13 mouse cellular contexts compared by ENCODE assay signal in genomic region chr2:131090852-131091251, GRCm38 (mm10). TPM values are rescaled to one million over a fixed set of nuclear protein-coding genes. Genes with fewer than 3 reads are reported as not detected.
DNase-seq lines count a peak whose midpoint lies in the region; ATAC-seq and TF ChIP-seq lines count a peak whose summit lies in the region.
"Had no signal": no experiment of that assay in that cellular context is flagged by ENCODE, and none has a peak within 500 bp of the region (broad histone marks: within the 10 kb centered on the region; RNA-seq: fewer than 3 reads in every experiment).

No protein-coding gene starts in this region.

- no peak overlapping the region for H3K9ac ChIP-seq in heart, embryonic 16.5 days (ENCODE audit: low read length)
- no peak overlapping the region for H3K9ac ChIP-seq in liver, postnatal 0 days (replicated peaks)
- H3K9ac ChIP-seq: embryonic facial prominence, embryonic 15.5 days; limb, embryonic 12.5 days had no signal

- TF ChIP-seq EP300 in liver, postnatal 0 days (IDR thresholded peaks at IDR 0.05; ENCODE audit: low read depth): peak; percentile 42; the same call in 1 of the 2 replicates

- no peak overlapping the region for H3K4me2 ChIP-seq in heart, embryonic 16.5 days (ENCODE audit: low read depth, low read length)
- H3K4me2 ChIP-seq in liver, postnatal 0 days (ENCODE audit: low read depth, low read length): no peak overlapping the region
- H3K4me2 ChIP-seq: embryonic facial prominence, embryonic 15.5 days; limb, embryonic 12.5 days had no signal

- no peaks in the 10 kb centered on the region for H3K9me3 ChIP-seq in heart, embryonic 16.5 days (replicated peaks; ENCODE audit: control insufficient read depth, low read length)
- H3K9me3 ChIP-seq in liver, postnatal 0 days (ENCODE audit: low read length): no peaks in the 10 kb centered on the region
- H3K9me3 ChIP-seq: embryonic facial prominence, embryonic 15.5 days; limb, embryonic 12.5 days had no signal

- peaks cover 1% of the 10 kb centered on the region for H3K4me1 ChIP-seq in heart, embryonic 16.5 days (ENCODE audit: control insufficient read depth, insufficient read depth, low read length)
- H3K4me1 ChIP-seq in liver, postnatal 0 days (ENCODE audit: insufficient read depth): peaks cover 25% of the 10 kb centered on the region
- no peaks in the 10 kb centered on the region for H3K4me1 ChIP-seq in cerebellum, adult 2 months (ENCODE audit: control insufficient read depth, insufficient read depth, low read length)
- H3K4me1 ChIP-seq: limb, embryonic 12.5 days had no signal

- H3K27me3 ChIP-seq in heart, embryonic 16.5 days (ENCODE audit: control insufficient read depth, insufficient read depth, low read length): no peaks in the 10 kb centered on the region
- H3K27me3 ChIP-seq in liver, postnatal 0 days (ENCODE audit: insufficient read depth, low read length): no peaks in the 10 kb centered on the region
- no peaks in the 10 kb centered on the region for H3K27me3 ChIP-seq in cerebellum, adult 2 months (ENCODE audit: control insufficient read depth, insufficient read depth, low read length)
- H3K27me3 ChIP-seq: embryonic facial prominence, embryonic 15.5 days; limb, embryonic 12.5 days had no signal

- no peaks in the 10 kb centered on the region for H3K36me3 ChIP-seq in heart, embryonic 16.5 days (ENCODE audit: control insufficient read depth, insufficient read depth)
- H3K36me3 ChIP-seq in liver, postnatal 0 days (replicated peaks; ENCODE audit: insufficient read depth, low read length): no peaks in the 10 kb centered on the region
- H3K36me3 ChIP-seq: embryonic facial prominence, embryonic 15.5 days; limb, embryonic 12.5 days had no signal

- TF ChIP-seq CTCF in liver, postnatal 0 days (IDR thresholded peaks at IDR 0.05; ENCODE audit: low read depth): no peak
- TF ChIP-seq CTCF in cerebellum, adult 2 months (IDR thresholded peaks at IDR 0.05; ENCODE audit: borderline replicate concordance, insufficient read depth, low read depth, low read length): no peak

- H3K4me3 ChIP-seq in heart, embryonic 16.5 days (ENCODE audit: low read length): no peak overlapping the region
- H3K4me3 ChIP-seq in liver, postnatal 0 days (ENCODE audit: low read depth, low read length): no peak overlapping the region
- no peak overlapping the region for H3K4me3 ChIP-seq in cerebellum, adult 2 months (replicated peaks; ENCODE audit: insufficient read depth, low read depth, low read length)
- H3K4me3 ChIP-seq: embryonic facial prominence, embryonic 15.5 days; limb, embryonic 12.5 days had no signal

- no peak for TF ChIP-seq POLR2A in cerebellum, adult 2 months (IDR thresholded peaks at IDR 0.05; ENCODE audit: borderline replicate concordance, insufficient read depth, low read length)

- no peak for ATAC-seq in heart, embryonic 16.5 days (replicated peaks; ENCODE audit: extremely low read depth, insufficient read depth, low FRiP score)
- ATAC-seq in liver, postnatal 0 days: peak; percentile 49
- no peak for ATAC-seq in CD4-positive, CD25-positive, alpha-beta regulatory T cell, adult 4 months
- ATAC-seq: inflammation-experienced regulatory T-cells, adult 6 months had no signal

- peak; percentile 99 for DNase-seq in heart, adult 11 months
- DNase-seq in heart, postnatal 4 days: no peak
- DNase-seq in adrenal gland, postnatal 36 days: peak; percentile 5 to 23
- no peak for DNase-seq in liver, postnatal 0 days
- DNase-seq in urinary bladder, adult 2 months (ENCODE audit: low spot score): no peak
- no peak for DNase-seq in cerebellum, adult 2 months
- DNase-seq: cerebellum, adult 11 months had no signal

- H3K27ac ChIP-seq in heart, embryonic 16.5 days (ENCODE audit: low read length): peak overlapping the region; percentile 35
- peak overlapping the region; percentile 48 for H3K27ac ChIP-seq in liver, postnatal 0 days (ENCODE audit: low read depth)
- no peak overlapping the region for H3K27ac ChIP-seq in cerebellum, adult 2 months (ENCODE audit: insufficient read depth, low read length)
- H3K27ac ChIP-seq: embryonic facial prominence, embryonic 15.5 days; limb, embryonic 12.5 days had no signal

- WGBS in heart, embryonic 16.5 days: 58% methylated on average over 3 of the region's 3 CpGs
- 57% methylated on average over 3 of the region's 3 CpGs for WGBS in liver, postnatal 0 days (ENCODE audit: insufficient replicate concordance)
- WGBS in cerebellum, adult 2 months: 79% methylated on average over 3 of the region's 3 CpGs

RNA-seq across cellular contexts. Expression of gene Siglec1, which starts 4.3 kb away (rescaled TPM):
- total RNA-seq in heart, postnatal 4 days (2021): under 1 TPM; 0.52 to 0.79 TPM
- total RNA-seq in adrenal gland, postnatal 36 days (2021): 1 to 10 TPM; 4.2 to 4.7 TPM
- polyA plus RNA-seq in heart, embryonic 16.5 days (2015; fragmentation: Nextera tagmentation; extraction: Ambion mirVana): 0.46 and 0.49 TPM in 2 replicates
- 1.9 and 2.0 TPM in 2 replicates for polyA plus RNA-seq in liver, postnatal 0 days (2015; fragmentation: Nextera tagmentation; extraction: Ambion mirVana)
- polyA plus RNA-seq in CD4-positive, CD25-positive, alpha-beta regulatory T cell, adult 4 months (2017; shearing (Covaris generic)): not detected
- polyA plus RNA-seq in urinary bladder, adult 2 months (2012; rRNA removed): 7.6 and 8.7 TPM in 2 replicates
- 0.07 and 0.17 TPM in 2 replicates for polyA plus RNA-seq in cerebellum, adult 2 months (2012; rRNA removed)
- polyA plus RNA-seq: inflammation-experienced regulatory T-cells, adult 6 months had no signal

RNA-seq across cellular contexts. Expression of gene Adam33, which starts 27.2 kb away (rescaled TPM):
- total RNA-seq in heart, postnatal 4 days (2021): 1 to 10 TPM; 2.4 to 3.2 TPM
- total RNA-seq in adrenal gland, postnatal 36 days (2021): 1 to 10 TPM; 2.4 to 3.8 TPM
- polyA plus RNA-seq in heart, embryonic 16.5 days (2015; fragmentation: Nextera tagmentation; extraction: Ambion mirVana): 16.9 and 17.3 TPM in 2 replicates
- 1.2 TPM in 2 replicates for polyA plus RNA-seq in liver, postnatal 0 days (2015; fragmentation: Nextera tagmentation; extraction: Ambion mirVana)
- polyA plus RNA-seq in CD4-positive, CD25-positive, alpha-beta regulatory T cell, adult 4 months (2017; shearing (Covaris generic)): 1 to 10 TPM in 1 of 2 experiments, under 1 TPM in 1; 0.95 to 1.9 TPM
- polyA plus RNA-seq in urinary bladder, adult 2 months (2012; rRNA removed): 256 and 287 TPM in 2 replicates
- polyA plus RNA-seq in cerebellum, adult 2 months (2012; rRNA removed): 1.5 and 3.6 TPM in 2 replicates

RNA-seq across cellular contexts. Expression of gene Hspa12b, which starts 36.2 kb away (rescaled TPM):
- total RNA-seq in heart, postnatal 4 days (2021): 10 to 100 TPM; 40.3 to 40.6 TPM
- 10 to 100 TPM in 1 of 2 experiments, 1 to 10 TPM in 1; 7.7 to 12.3 TPM for total RNA-seq in adrenal gland, postnatal 36 days (2021)
- 11.6 and 12.8 TPM in 2 replicates for polyA plus RNA-seq in heart, embryonic 16.5 days (2015; fragmentation: Nextera tagmentation; extraction: Ambion mirVana)
- 0.65 and 0.67 TPM in 2 replicates for polyA plus RNA-seq in liver, postnatal 0 days (2015; fragmentation: Nextera tagmentation; extraction: Ambion mirVana)
- not detected for polyA plus RNA-seq in CD4-positive, CD25-positive, alpha-beta regulatory T cell, adult 4 months (2017; shearing (Covaris generic))
- polyA plus RNA-seq in urinary bladder, adult 2 months (2012; rRNA removed): 33.1 and 34.8 TPM in 2 replicates
- 7.8 and 8.0 TPM in 2 replicates for polyA plus RNA-seq in cerebellum, adult 2 months (2012; rRNA removed)

RNA-seq across cellular contexts. Expression of gene Gm11037, which starts 42.4 kb away (rescaled TPM):
- total RNA-seq in heart, postnatal 4 days (2021): not detected
- total RNA-seq in adrenal gland, postnatal 36 days (2021): not detected
- polyA plus RNA-seq in heart, embryonic 16.5 days (2015; fragmentation: Nextera tagmentation; extraction: Ambion mirVana): not detected in 2 replicates
- polyA plus RNA-seq in liver, postnatal 0 days (2015; fragmentation: Nextera tagmentation; extraction: Ambion mirVana): not detected in 2 replicates
- not detected for polyA plus RNA-seq in CD4-positive, CD25-positive, alpha-beta regulatory T cell, adult 4 months (2017; shearing (Covaris generic))
- not detected in 2 replicates for polyA plus RNA-seq in urinary bladder, adult 2 months (2012; rRNA removed)
- not detected in 2 replicates for polyA plus RNA-seq in cerebellum, adult 2 months (2012; rRNA removed)
- polyA plus RNA-seq: embryonic facial prominence, embryonic 15.5 days; inflammation-experienced regulatory T-cells, adult 6 months; limb, embryonic 12.5 days; stomach, embryonic 14.5 days had no signal

RNA-seq across cellular contexts. Expression of gene Gfra4, which starts 48.0 kb away (rescaled TPM):
- 1 to 10 TPM; 4.1 to 4.5 TPM for total RNA-seq in heart, postnatal 4 days (2021)
- 1 to 10 TPM; 4.1 to 4.6 TPM for total RNA-seq in adrenal gland, postnatal 36 days (2021)
- polyA plus RNA-seq in heart, embryonic 16.5 days (2015; fragmentation: Nextera tagmentation; extraction: Ambion mirVana): 1.8 and 3.0 TPM in 2 replicates
- polyA plus RNA-seq in liver, postnatal 0 days (2015; fragmentation: Nextera tagmentation; extraction: Ambion mirVana): 0.07 and 0.26 TPM in 2 replicates
- polyA plus RNA-seq in CD4-positive, CD25-positive, alpha-beta regulatory T cell, adult 4 months (2017; shearing (Covaris generic)): not detected
- polyA plus RNA-seq in urinary bladder, adult 2 months (2012; rRNA removed): 135 and 138 TPM in 2 replicates
- polyA plus RNA-seq in cerebellum, adult 2 months (2012; rRNA removed): 75.1 and 87.0 TPM in 2 replicates

Comparison
In these comparisons a context has a peak if more than half of its experiments do, and no peak if none do; other contexts are left out.
1. DNase-seq: peak in heart, adult 11 months (single experiment) and adrenal gland, postnatal 36 days (2 of 2); none in heart, postnatal 4 days (single experiment), liver, postnatal 0 days (single experiment), urinary bladder, adult 2 months (single experiment) and cerebellum, adult 2 months (0 of 2).
2. RNA of gene Adam33, which starts 27.2 kb away (polyA plus RNA-seq): 256 to 287 TPM in urinary bladder, adult 2 months; 16.9 to 17.3 TPM in heart, embryonic 16.5 days, 1.5 to 3.6 TPM in cerebellum, adult 2 months, 0.95 to 1.9 TPM in CD4-positive, CD25-positive, alpha-beta regulatory T cell, adult 4 months and 1.2 TPM in liver, postnatal 0 days; every median in the first group is over 10 times any median in the second.